ENCODE assay signal across 10 mouse cellular contexts in genomic region chr1:180956973-180957381, GRCm38 (mm10). TPM values are rescaled to one million over a fixed set of nuclear protein-coding genes. Genes with fewer than 3 reads are reported as not detected.
A peak's percentile ranks its signal among the peaks of the same experiment; 100 is the strongest.
DNase-seq lines count a peak whose midpoint lies in the region; ATAC-seq and TF ChIP-seq lines count a peak whose summit lies in the region.
"Had no signal": no experiment of that assay in that cellular context is flagged by ENCODE, and none has a peak within 500 bp of the region (broad histone marks: within the 10 kb centered on the region; RNA-seq: fewer than 3 reads in every experiment).

No protein-coding gene starts in this region.

- H3K4me2 ChIP-seq in intestine, postnatal 0 days (replicated peaks; ENCODE audit: low read depth): no peak overlapping the region
- no peak overlapping the region for H3K4me2 ChIP-seq in liver, embryonic 13.5 days
- H3K4me2 ChIP-seq in midbrain, embryonic 16.5 days (ENCODE audit: low read length): no peak overlapping the region
- H3K4me2 ChIP-seq: midbrain, embryonic 12.5 days had no signal

- no peak for DNase-seq in liver, embryonic 13.5 days
- DNase-seq in spleen, postnatal 4 days (ENCODE audit: low spot score in 2 of 2): no peak
- DNase-seq in neural tube, embryonic 10.5 days (ENCODE audit: extremely low spot score, low spot score): no peak

- H3K27ac ChIP-seq in intestine, postnatal 0 days (ENCODE audit: low read depth, low read length): no peak overlapping the region
- no peak overlapping the region for H3K27ac ChIP-seq in liver, embryonic 13.5 days
- no peak overlapping the region for H3K27ac ChIP-seq in midbrain, embryonic 16.5 days (ENCODE audit: low read length)
- H3K27ac ChIP-seq: midbrain, embryonic 12.5 days had no signal

- peak overlapping the region; percentile 66 for H3K4me3 ChIP-seq in megakaryocyte, embryonic 14.5 days (replicated peaks)
- no peak overlapping the region for H3K4me3 ChIP-seq in intestine, postnatal 0 days (ENCODE audit: low read depth, low read length)
- no peak overlapping the region for H3K4me3 ChIP-seq in liver, embryonic 13.5 days (replicated peaks)
- H3K4me3 ChIP-seq in midbrain, embryonic 16.5 days (ENCODE audit: low read depth, low read length): no peak overlapping the region
- H3K4me3 ChIP-seq: midbrain, embryonic 12.5 days had no signal

- no peaks in the 10 kb centered on the region for H3K9me3 ChIP-seq in megakaryocyte, embryonic 14.5 days
- no peaks in the 10 kb centered on the region for H3K9me3 ChIP-seq in intestine, postnatal 0 days (ENCODE audit: control insufficient read depth)
- no peaks in the 10 kb centered on the region for H3K9me3 ChIP-seq in liver, embryonic 13.5 days (replicated peaks)
- no peaks in the 10 kb centered on the region for H3K9me3 ChIP-seq in midbrain, embryonic 16.5 days (replicated peaks; ENCODE audit: control insufficient read depth, low read length, poor library complexity, severe bottlenecking)
- H3K9me3 ChIP-seq: midbrain, embryonic 12.5 days had no signal

- no peak for TF ChIP-seq CTCF in intestine, postnatal 0 days (IDR thresholded peaks at IDR 0.05; ENCODE audit: low read depth)

- 74% methylated on average over 8 of the region's 8 CpGs for WGBS in intestine, postnatal 0 days
- 38% methylated on average over 8 of the region's 8 CpGs for WGBS in liver, embryonic 13.5 days (ENCODE audit: insufficient replicate concordance)
- 82% methylated on average over 8 of the region's 8 CpGs for WGBS in midbrain, embryonic 16.5 days

- no peak for ATAC-seq in megakaryocyte, adult 5-6 weeks (ENCODE audit: poor library complexity, severe bottlenecking)
- ATAC-seq in intestine, postnatal 0 days: 0 out of 2 replicates have a peak, but pooled peaks have one; percentile 19
- ATAC-seq in liver, embryonic 13.5 days (ENCODE audit: low read depth): peak; percentile 77
- ATAC-seq in midbrain, embryonic 16.5 days: no peak
- ATAC-seq in erythroblast, adult 5-6 weeks (replicated peaks; ENCODE audit: low FRiP score, poor library complexity, severe bottlenecking): no peak
- ATAC-seq: hindbrain, embryonic 16.5 days had no signal

- peaks cover 33% of the 10 kb centered on the region for H3K4me1 ChIP-seq in megakaryocyte, embryonic 14.5 days
- H3K4me1 ChIP-seq in intestine, postnatal 0 days (replicated peaks; ENCODE audit: control insufficient read depth, insufficient read depth, low read length): no peaks in the 10 kb centered on the region
- peaks cover 18% of the 10 kb centered on the region for H3K4me1 ChIP-seq in liver, embryonic 13.5 days (replicated peaks)
- H3K4me1 ChIP-seq in midbrain, embryonic 16.5 days (ENCODE audit: control insufficient read depth, insufficient read depth, low read length): no peaks in the 10 kb centered on the region
- H3K4me1 ChIP-seq: midbrain, embryonic 12.5 days had no signal

- H3K27me3 ChIP-seq in megakaryocyte, embryonic 14.5 days (replicated peaks): no peaks in the 10 kb centered on the region
- H3K27me3 ChIP-seq in intestine, postnatal 0 days (replicated peaks; ENCODE audit: control insufficient read depth, insufficient read depth, low read length): no peaks in the 10 kb centered on the region
- H3K27me3 ChIP-seq in liver, embryonic 13.5 days: no peaks in the 10 kb centered on the region
- H3K27me3 ChIP-seq in midbrain, embryonic 16.5 days (ENCODE audit: control insufficient read depth, insufficient read depth, low read depth, low read length): no peaks in the 10 kb centered on the region
- H3K27me3 ChIP-seq: midbrain, embryonic 12.5 days had no signal

- H3K9ac ChIP-seq in intestine, postnatal 0 days (ENCODE audit: low read depth, low read length): no peak overlapping the region
- H3K9ac ChIP-seq in liver, embryonic 13.5 days: no peak overlapping the region
- no peak overlapping the region for H3K9ac ChIP-seq in midbrain, embryonic 16.5 days (ENCODE audit: low read depth, low read length)
- H3K9ac ChIP-seq: midbrain, embryonic 12.5 days had no signal

- peaks cover 95% of the 10 kb centered on the region for H3K36me3 ChIP-seq in megakaryocyte, embryonic 14.5 days (replicated peaks; ENCODE audit: low read length)
- H3K36me3 ChIP-seq in intestine, postnatal 0 days (ENCODE audit: control insufficient read depth, insufficient read depth): peaks cover 81% of the 10 kb centered on the region
- peaks cover 40% of the 10 kb centered on the region for H3K36me3 ChIP-seq in liver, embryonic 13.5 days
- no peaks in the 10 kb centered on the region for H3K36me3 ChIP-seq in midbrain, embryonic 16.5 days (ENCODE audit: control insufficient read depth, insufficient read depth, low read length)
- H3K36me3 ChIP-seq: midbrain, embryonic 12.5 days had no signal

RNA-seq across cellular contexts. Expression of gene Tmem63a, which starts 14.8 kb away (rescaled TPM):
- 1.5 and 6.7 TPM in 2 replicates for polyA plus RNA-seq in megakaryocyte, embryonic 14.5 days (2012; ENCODE audit: insufficient read depth, low replicate concordance)
- 35.0 and 35.5 TPM in 2 replicates for total RNA-seq in megakaryocyte, adult 5-6 weeks (2015)
- 31.7 and 35.2 TPM in 2 replicates for total RNA-seq in megakaryocyte, adult 5-6 weeks (2017)
- polyA plus RNA-seq in intestine, postnatal 0 days (2015; fragmentation: Nextera tagmentation; extraction: Ambion mirVana): 9.5 and 10.2 TPM in 2 replicates
- polyA plus RNA-seq in liver, embryonic 13.5 days (2015; fragmentation: Nextera tagmentation; extraction: Ambion mirVana): 5.2 and 7.5 TPM in 2 replicates
- 1.2 and 1.3 TPM in 2 replicates for polyA plus RNA-seq in midbrain, embryonic 16.5 days (2015; fragmentation: Nextera tagmentation; extraction: Ambion mirVana)
- total RNA-seq in erythroblast, adult 5-6 weeks (2015; ENCODE audit: low replicate concordance): 8.5 and 13.8 TPM in 2 replicates
- 6.6 and 13.1 TPM in 2 replicates for total RNA-seq in erythroblast, adult 5-6 weeks (2017; ENCODE audit: low replicate concordance)

RNA-seq across cellular contexts. Expression of gene Lefty1, which starts 22.2 kb away (rescaled TPM):
- polyA plus RNA-seq in megakaryocyte, embryonic 14.5 days (2012; ENCODE audit: insufficient read depth, low replicate concordance): 0.83 TPM in 1 of 2 replicates, not detected in the other
- 0.60 and 1.5 TPM in 2 replicates for total RNA-seq in megakaryocyte, adult 5-6 weeks (2015)
- total RNA-seq in megakaryocyte, adult 5-6 weeks (2017): 0.29 and 0.98 TPM in 2 replicates
- 0.90 and 1.3 TPM in 2 replicates for polyA plus RNA-seq in intestine, postnatal 0 days (2015; fragmentation: Nextera tagmentation; extraction: Ambion mirVana)
- 6.0 and 6.5 TPM in 2 replicates for polyA plus RNA-seq in liver, embryonic 13.5 days (2015; fragmentation: Nextera tagmentation; extraction: Ambion mirVana)
- polyA plus RNA-seq in midbrain, embryonic 16.5 days (2015; fragmentation: Nextera tagmentation; extraction: Ambion mirVana): 0.26 TPM in 1 of 2 replicates, not detected in the other
- not detected in 2 replicates for total RNA-seq in erythroblast, adult 5-6 weeks (2015; ENCODE audit: low replicate concordance)
- total RNA-seq in erythroblast, adult 5-6 weeks (2017; ENCODE audit: low replicate concordance): not detected in 2 replicates

RNA-seq across cellular contexts. Expression of gene Pycr2, which starts 52.9 kb away (rescaled TPM):
- polyA plus RNA-seq in megakaryocyte, embryonic 14.5 days (2012; ENCODE audit: insufficient read depth, low replicate concordance): 54.5 and 76.2 TPM in 2 replicates
- 14.5 and 16.4 TPM in 2 replicates for total RNA-seq in megakaryocyte, adult 5-6 weeks (2015)
- total RNA-seq in megakaryocyte, adult 5-6 weeks (2017): 17.3 and 19.6 TPM in 2 replicates
- polyA plus RNA-seq in intestine, postnatal 0 days (2015; fragmentation: Nextera tagmentation; extraction: Ambion mirVana): 24.5 and 26.3 TPM in 2 replicates
- polyA plus RNA-seq in liver, embryonic 13.5 days (2015; fragmentation: Nextera tagmentation; extraction: Ambion mirVana): 122 and 128 TPM in 2 replicates
- 68.3 and 71.7 TPM in 2 replicates for polyA plus RNA-seq in midbrain, embryonic 16.5 days (2015; fragmentation: Nextera tagmentation; extraction: Ambion mirVana)
- 9.0 and 9.8 TPM in 2 replicates for total RNA-seq in erythroblast, adult 5-6 weeks (2015; ENCODE audit: low replicate concordance)
- total RNA-seq in erythroblast, adult 5-6 weeks (2017; ENCODE audit: low replicate concordance): 5.8 and 7.0 TPM in 2 replicates

Comparison
In these comparisons a context has a peak if more than half of its experiments do, and no peak if none do; other contexts are left out.
1. ATAC-seq: peak in intestine, postnatal 0 days (single experiment) and liver, embryonic 13.5 days (single experiment); none in megakaryocyte, adult 5-6 weeks (single experiment), midbrain, embryonic 16.5 days (single experiment) and erythroblast, adult 5-6 weeks (single experiment).